Mouse (Mus musculus): ENCODE measurements around the gene Rbm19.
"Not testable (repeated sequence)": the region's sequence is repeated elsewhere in the genome, so short reads cannot be mapped to it uniquely, and the experiment has no call there.

Gene Rbm19

GRCm38 (mm10) chr5:120116261-120117050 is at the start of gene Rbm19:
Rbm19 (plus strand) TSS chr5:120116465.
- DNase-seq, result peak; percentile 93

GRCm38 (mm10) chr5:120067266-120067665 is 49.0 kb upstream of the Rbm19 start:
- DNase-seq, result no peak

GRCm38 (mm10) chr5:120074101-120074500 is 42.2 kb upstream of the Rbm19 start:
- peak; percentile 15 for DNase-seq

GRCm38 (mm10) chr5:120080027-120080426 is 36.2 kb upstream of the Rbm19 start:
- DNase-seq, result no peak

- DNase-seq, result no peak
Observed at GRCm38 (mm10) chr5:120080468-120080867, 35.8 kb upstream of the Rbm19 start.

GRCm38 (mm10) chr5:120088561-120088960 is 27.7 kb upstream of the Rbm19 start:
- peak; percentile 97 for DNase-seq

GRCm38 (mm10) chr5:120094602-120095001 is 21.7 kb upstream of the Rbm19 start:
- DNase-seq, result peak; percentile 29

- DNase-seq, result no peak
Observed at GRCm38 (mm10) chr5:120097042-120097441, 19.2 kb upstream of the Rbm19 start.

GRCm38 (mm10) chr5:120100814-120101213 is 15.5 kb upstream of the Rbm19 start:
- no peak for DNase-seq

GRCm38 (mm10) chr5:120102097-120102496 is 14.2 kb upstream of the Rbm19 start:
- no peak for DNase-seq

- peak; percentile 44 for DNase-seq
Observed at GRCm38 (mm10) chr5:120102732-120103131, 13.5 kb upstream of the Rbm19 start.

GRCm38 (mm10) chr5:120103458-120103857 is 12.8 kb upstream of the Rbm19 start:
- DNase-seq, result no peak

- DNase-seq, result peak; percentile 19
Observed at GRCm38 (mm10) chr5:120106424-120107073, 9.7 kb upstream of the Rbm19 start.

GRCm38 (mm10) chr5:120114361-120114760 is 1.9 kb upstream of the Rbm19 start:
- DNase-seq, result no peak

- not testable (repeated sequence) for DNase-seq
Observed at GRCm38 (mm10) chr5:120117161-120117560, 896 bp downstream of the Rbm19 start.

- DNase-seq, result no peak
Observed at GRCm38 (mm10) chr5:120124881-120125690, 8.8 kb downstream of the Rbm19 start.

- DNase-seq, result no peak
Observed at GRCm38 (mm10) chr5:120127641-120128040, 11.4 kb downstream of the Rbm19 start.

- no peak for DNase-seq
Observed at GRCm38 (mm10) chr5:120128511-120128910, 12.2 kb downstream of the Rbm19 start.

GRCm38 (mm10) chr5:120129070-120129469 is 12.8 kb downstream of the Rbm19 start:
- DNase-seq, result no peak

- DNase-seq, result no peak
Observed at GRCm38 (mm10) chr5:120129761-120130160, 13.5 kb downstream of the Rbm19 start.

- DNase-seq, result no peak
Observed at GRCm38 (mm10) chr5:120130163-120130562, 13.9 kb downstream of the Rbm19 start.

GRCm38 (mm10) chr5:120131600-120131999 is 15.3 kb downstream of the Rbm19 start:
- DNase-seq, result no peak

GRCm38 (mm10) chr5:120134000-120134399 is 17.7 kb downstream of the Rbm19 start:
- DNase-seq, result peak; percentile 58

All from right cerebral cortex, postnatal 14 days (tissue).